Mouse (Mus musculus) kidney, adult 2 months (tissue): ENCODE measurements around the gene Lhfpl1. TPM values are rescaled to one million over a fixed set of nuclear protein-coding genes. Genes with fewer than 3 reads are reported as not detected.

Experiments used
- DNase-seq: peaks from one replicate; pipeline ENCODE4 v3.0.0; 2021
- H3K27ac ChIP-seq: fragments of 200-500 bp; 2 replicates; pipeline ENCODE4 v1.5.1; 2012; ENCODE audit warnings: low read depth, low read length, control low read depth, inconsistent platforms; ENCODE audit not compliant: insufficient read depth
- H3K27me3 ChIP-seq: fragments of 200-500 bp; replicated peaks from 2 replicates; pipeline ENCODE4 v1.6.1; 2012; ENCODE audit warnings: mild to moderate bottlenecking, moderate library complexity, low read length, inconsistent platforms; ENCODE audit not compliant: control insufficient read depth, insufficient read depth
- H3K36me3 ChIP-seq: fragments of 200-500 bp; 2 replicates; pipeline ENCODE4 v1.6.1; 2012; ENCODE audit warnings: mild to moderate bottlenecking, moderate library complexity, low read length, inconsistent platforms; ENCODE audit not compliant: control insufficient read depth, insufficient read depth
- H3K4me1 ChIP-seq: fragments of 200-500 bp; 2 replicates; pipeline ENCODE4 v1.6.1; 2011; ENCODE audit warnings: low read length; ENCODE audit not compliant: control insufficient read depth, insufficient read depth
- H3K4me3 ChIP-seq: fragments of 200-500 bp; 2 replicates; pipeline ENCODE4 v1.5.1; 2011; ENCODE audit warnings: mild to moderate bottlenecking, low read depth, low read length, control low read depth; ENCODE audit not compliant: insufficient read depth
- CTCF ChIP-seq: fragments of 200-500 bp; conservative IDR thresholded peaks from 2 replicates; pipeline ENCODE4 v1.5.1; 2011; ENCODE audit warnings: low read depth, mild to moderate bottlenecking, control low read depth, low read length, moderate library complexity, mixed read lengths; ENCODE audit not compliant: insufficient read depth, insufficient read length
- POLR2A ChIP-seq: fragments of 200-500 bp; IDR thresholded peaks from one replicate; pipeline ENCODE4 v1.6.1; 2011; ENCODE audit warnings: low read depth, low read length, control low read depth
- WGBS: fragments of 180-500 bp; shearing (Covaris S2); methylation state at CpG from one replicate; pipeline ENCODE4 v1.1.7; 2018; 5-methylcytosine and 5-hydroxymethylcytosine counted together
- polyA plus RNA-seq: library from polyadenylated mRNA; depleted of rRNA; stranded (reverse); fragments of >200 nt; gene quantifications from 2 replicates; pipeline ENCODE4 v1.2.3, GENCODE M21; 2012; rRNA removed

Gene Lhfpl1
- polyA plus RNA-seq, 1 experiment: 0.30 TPM

DNA sequence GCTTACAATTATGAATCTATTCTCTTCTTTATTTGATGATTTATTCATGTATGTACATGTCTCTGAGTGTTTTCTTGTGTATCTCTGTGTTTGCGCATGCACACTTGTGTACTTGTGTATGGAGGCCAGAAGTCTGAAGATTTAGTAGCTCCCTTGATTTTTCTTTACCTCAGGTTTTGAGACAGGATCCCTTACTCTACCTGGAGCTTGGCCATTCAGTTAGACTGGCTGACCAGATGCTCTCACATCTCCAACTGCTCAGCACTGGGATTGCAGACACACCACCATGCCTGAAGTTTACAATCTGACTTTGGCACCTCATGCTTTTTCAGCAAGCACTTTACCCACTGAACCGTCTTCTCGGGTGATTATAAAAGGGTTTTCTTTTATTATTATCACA lies 76.7 kb downstream of the Lhfpl1 start:
- H3K36me3 ChIP-seq: no peaks in the 10 kb centered on the region
- H3K27me3 ChIP-seq: no peaks in the 10 kb centered on the region
- H3K27ac ChIP-seq: no peak overlapping the region
- TF ChIP-seq CTCF (no peak), POLR2A (no peak)
- H3K4me3 ChIP-seq: no peak overlapping the region
- H3K4me1 ChIP-seq: no peaks in the 10 kb centered on the region
- DNase-seq: no peak
- WGBS: 82% methylated on average over 3 of the region's 3 CpGs

DNA sequence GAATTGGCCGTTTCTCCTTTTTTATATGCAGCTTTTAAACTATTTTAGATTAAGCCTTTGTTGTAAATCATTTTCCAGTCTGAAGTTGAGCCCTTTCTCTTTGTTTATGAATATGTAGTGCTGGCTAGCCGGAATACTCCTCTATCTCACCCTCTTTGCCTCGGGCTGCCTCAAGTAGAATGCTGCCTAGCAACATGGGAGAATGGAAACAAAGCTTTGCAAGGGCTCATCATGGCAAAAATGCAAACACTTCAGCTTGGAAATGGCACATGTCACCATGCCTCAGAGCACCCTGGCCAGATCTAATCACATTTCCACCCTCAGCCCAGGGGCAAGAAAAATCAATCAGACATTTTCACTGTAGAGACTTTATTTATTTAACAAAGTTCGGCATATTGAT lies 77.1 kb downstream of the Lhfpl1 start:
- WGBS: 54% methylated on average over 4 of the region's 4 CpGs
- Histone ChIP-seq H3K27me3 (no peaks in the 10 kb centered on the region), H3K27ac (no peak overlapping the region), H3K36me3 (no peaks in the 10 kb centered on the region), H3K4me3 (no peak overlapping the region), H3K4me1 (no peaks in the 10 kb centered on the region)
- no peak for TF ChIP-seq CTCF
- TF ChIP-seq POLR2A: no peak
- no peak for DNase-seq

DNA sequence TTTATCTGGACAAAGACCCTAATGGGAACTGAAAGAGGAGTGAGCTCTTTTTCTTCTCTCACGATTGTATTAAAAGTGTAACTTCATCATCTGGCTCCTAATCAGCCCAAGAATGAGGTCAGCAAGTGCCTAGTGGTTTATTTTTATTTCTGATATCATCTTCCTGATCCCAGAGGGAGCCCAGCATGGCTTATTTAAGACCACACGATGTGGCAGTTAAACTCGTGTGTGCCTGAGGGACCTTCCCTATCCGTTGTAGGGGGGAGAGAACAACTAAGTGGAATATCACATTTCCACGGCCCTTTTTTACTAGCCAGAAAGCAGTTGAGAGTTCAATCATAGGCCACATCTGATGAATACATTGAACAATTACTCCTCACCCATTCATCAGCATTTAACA lies 87.1 kb downstream of the Lhfpl1 start:
- Histone ChIP-seq H3K27me3 (no peaks in the 10 kb centered on the region), H3K4me1 (no peaks in the 10 kb centered on the region), H3K27ac (no peak overlapping the region), H3K36me3 (no peaks in the 10 kb centered on the region), H3K4me3 (no peak overlapping the region)
- 14% methylated on average over 5 of the region's 5 CpGs for WGBS
- no peak for TF ChIP-seq POLR2A
- TF ChIP-seq CTCF: no peak
- DNase-seq: no peak

Other genes starting within 250 kb of the Lhfpl1 start
- gene Amot, start 156.1 kb upstream of the Lhfpl1 start, polyA plus RNA-seq: 23.4 and 24.6 TPM in 2 replicates